Comparison of ENCODE assay signal across 8 mouse cellular contexts in the genomic region with DNA sequence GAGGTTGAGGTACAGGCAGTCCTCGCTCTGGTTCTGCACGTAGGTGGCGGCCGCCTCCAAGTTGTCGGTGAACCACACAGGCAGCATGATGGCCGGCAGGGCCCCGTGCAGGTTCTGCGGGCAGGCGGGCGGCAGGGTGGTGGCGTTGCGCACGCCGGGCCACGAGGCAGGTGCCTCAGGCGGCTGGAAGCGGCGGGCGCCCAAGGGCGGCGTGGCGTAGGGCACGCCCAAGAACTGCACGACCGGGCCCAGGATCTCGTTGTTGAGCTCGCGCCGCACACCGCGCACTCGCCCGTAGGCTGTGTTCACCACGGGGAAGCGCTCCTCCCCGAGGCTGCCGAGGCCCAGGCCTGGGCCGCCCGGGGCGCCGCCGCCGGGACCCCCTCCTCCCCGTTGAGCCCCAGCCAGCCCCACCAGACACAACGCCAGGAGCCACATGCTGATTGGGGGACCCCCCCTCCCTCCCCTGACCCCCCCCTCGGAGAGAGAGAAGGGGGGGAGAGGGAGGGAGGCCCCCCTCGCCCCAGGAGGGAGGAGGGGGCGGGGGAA. TPM values are rescaled to one million over a fixed set of nuclear protein-coding genes. Genes with fewer than 3 reads are reported as not detected.
DNase-seq lines count a peak whose midpoint lies in the region; ATAC-seq and TF ChIP-seq lines count a peak whose summit lies in the region.

No protein-coding gene starts in this region.

- peak overlapping the region; percentile 29 for H3K4me3 ChIP-seq in bone marrow, adult 2 months (replicated peaks; ENCODE audit: control insufficient read depth, low read depth, low read length)
- H3K4me3 ChIP-seq in forebrain, postnatal 0 days (ENCODE audit: low read depth, low read length) = peak overlapping the region; percentile 87
- peak overlapping the region; percentile 62 for H3K4me3 ChIP-seq in limb, embryonic 11.5 days (ENCODE audit: low read depth, low read length)
- H3K4me3 ChIP-seq in midbrain, embryonic 15.5 days = peak overlapping the region; percentile 89
- peak overlapping the region; percentile 40 for H3K4me3 ChIP-seq in thymus, adult 2 months (ENCODE audit: control insufficient read depth, insufficient read depth, low read length)

- no peaks in the 10 kb centered on the region for H3K9me3 ChIP-seq in forebrain, postnatal 0 days (ENCODE audit: low read length)
- H3K9me3 ChIP-seq in limb, embryonic 11.5 days (ENCODE audit: control insufficient read depth, low read length) = no peaks in the 10 kb centered on the region
- H3K9me3 ChIP-seq in midbrain, embryonic 15.5 days = no peaks in the 10 kb centered on the region

- intact Hi-C loops in left cerebral cortex, postnatal 14 days (cut with DNase I) = no loop called here

- H3K4me2 ChIP-seq in forebrain, postnatal 0 days (ENCODE audit: low read depth) = peak overlapping the region; percentile 95
- H3K4me2 ChIP-seq in limb, embryonic 11.5 days (ENCODE audit: low read depth, severe bottlenecking) = peak overlapping the region; percentile 85
- peak overlapping the region; percentile 96 for H3K4me2 ChIP-seq in midbrain, embryonic 15.5 days

- DNase-seq in left cerebral cortex, adult 18-20 months (ENCODE audit: low spot score in 2 of 2) = peak; percentile 25 to 51
- DNase-seq in left cerebral cortex, postnatal 14 days (ENCODE audit: low spot score in 2 of 2) = no peak
- peak; percentile 47 for DNase-seq in forebrain, postnatal 0 days
- peak; percentile 52 for DNase-seq in limb, embryonic 11.5 days (ENCODE audit: low spot score)
- DNase-seq in thymus, adult 2 months = peak; percentile 60
- DNase-seq in ovary, postnatal 14 days (ENCODE audit: low spot score) = no peak

- WGBS in bone marrow, adult 2 months = 6% methylated on average over 28 of the region's 48 CpGs
- WGBS in forebrain, postnatal 0 days = 5% methylated on average over 39 of the region's 48 CpGs
- 5% methylated on average over 44 of the region's 48 CpGs for WGBS in limb, embryonic 11.5 days
- 6% methylated on average over 47 of the region's 48 CpGs for WGBS in midbrain, embryonic 15.5 days
- WGBS in thymus, adult 2 months = 4% methylated on average over 46 of the region's 48 CpGs

- H3K36me3 ChIP-seq in forebrain, postnatal 0 days (ENCODE audit: insufficient read depth) = peaks cover 33% of the 10 kb centered on the region
- no peaks in the 10 kb centered on the region for H3K36me3 ChIP-seq in limb, embryonic 11.5 days (ENCODE audit: control insufficient read depth, insufficient read depth, low read length)
- H3K36me3 ChIP-seq in midbrain, embryonic 15.5 days (replicated peaks) = peaks cover 3% of the 10 kb centered on the region; the same call in 1 of the 2 replicates
- H3K36me3 ChIP-seq in thymus, adult 2 months (ENCODE audit: control insufficient read depth, insufficient read depth, low read length) = no peaks in the 10 kb centered on the region

- TF ChIP-seq POLR2A in bone marrow, adult 2 months (IDR thresholded peaks at IDR 0.05; ENCODE audit: borderline replicate concordance, control insufficient read depth, low read depth, low read length) = peak; percentile 28; the same call in 1 of the 2 replicates
- 0 out of 2 replicates have a peak, but pooled peaks have one; percentile 23 for TF ChIP-seq POLR2A in thymus, adult 2 months (IDR thresholded peaks at IDR 0.05; ENCODE audit: control insufficient read depth, extremely low read depth, insufficient read depth, low read length, poor library complexity)

- no peaks in the 10 kb centered on the region for H3K27me3 ChIP-seq in forebrain, postnatal 0 days (ENCODE audit: insufficient read depth, low read length)
- peaks cover 18% of the 10 kb centered on the region for H3K27me3 ChIP-seq in limb, embryonic 11.5 days (ENCODE audit: control insufficient read depth, insufficient read depth, low read length)
- H3K27me3 ChIP-seq in midbrain, embryonic 15.5 days (replicated peaks) = no peaks in the 10 kb centered on the region
- no peaks in the 10 kb centered on the region for H3K27me3 ChIP-seq in thymus, adult 2 months (ENCODE audit: control insufficient read depth, insufficient read depth, low read length)

- no peak for TF ChIP-seq CTCF in bone marrow, adult 2 months (IDR thresholded peaks at IDR 0.05; ENCODE audit: control insufficient read depth, insufficient read depth, low read length)
- no peak for TF ChIP-seq CTCF in forebrain, postnatal 0 days (IDR thresholded peaks at IDR 0.05; ENCODE audit: low read depth)
- TF ChIP-seq CTCF in thymus, adult 2 months (IDR thresholded peaks at IDR 0.05; ENCODE audit: borderline replicate concordance, control insufficient read depth, extremely low read depth, insufficient read depth, low read length, poor library complexity) = no peak

- peak overlapping the region; percentile 96 for H3K9ac ChIP-seq in forebrain, postnatal 0 days
- H3K9ac ChIP-seq in limb, embryonic 11.5 days (ENCODE audit: low read length) = peak overlapping the region; percentile 57
- peak overlapping the region; percentile 98 for H3K9ac ChIP-seq in midbrain, embryonic 15.5 days

- ATAC-seq in forebrain, postnatal 0 days = no peak
- no peak for ATAC-seq in limb, embryonic 11.5 days (ENCODE audit: insufficient number of reproducible peaks, low FRiP score, low TSS enrichment, low read depth)
- no peak for ATAC-seq in midbrain, embryonic 15.5 days (replicated peaks)

- H3K4me1 ChIP-seq in bone marrow, adult 2 months (ENCODE audit: control insufficient read depth, insufficient read depth, low read length) = peaks cover 2% of the 10 kb centered on the region
- H3K4me1 ChIP-seq in forebrain, postnatal 0 days (ENCODE audit: insufficient read depth) = peaks cover 18% of the 10 kb centered on the region
- peaks cover 24% of the 10 kb centered on the region for H3K4me1 ChIP-seq in limb, embryonic 11.5 days (ENCODE audit: control insufficient read depth, insufficient read depth, low read length)
- peaks cover 42% of the 10 kb centered on the region for H3K4me1 ChIP-seq in midbrain, embryonic 15.5 days
- peaks cover 26% of the 10 kb centered on the region for H3K4me1 ChIP-seq in thymus, adult 2 months (replicated peaks; ENCODE audit: control insufficient read depth, insufficient read depth, low read length)

- no peak overlapping the region for H3K27ac ChIP-seq in bone marrow, adult 2 months (ENCODE audit: control insufficient read depth, insufficient read depth, low read depth, low read length, poor library complexity)
- peak overlapping the region; percentile 62 for H3K27ac ChIP-seq in forebrain, postnatal 0 days (ENCODE audit: low read depth, low read length)
- H3K27ac ChIP-seq in limb, embryonic 11.5 days (replicated peaks; ENCODE audit: low read depth, low read length) = no peak overlapping the region
- peak overlapping the region; percentile 97 for H3K27ac ChIP-seq in midbrain, embryonic 15.5 days
- H3K27ac ChIP-seq in thymus, adult 2 months (ENCODE audit: control insufficient read depth, insufficient read depth, low read length) = no peak overlapping the region

RNA-seq across cellular contexts. Expression of gene Nlgn2, which starts 3.5 kb away (rescaled TPM):
- total RNA-seq in left cerebral cortex, adult 18-20 months (2021) = 100 to 1,000 TPM; 215 to 224 TPM
- 100 to 1,000 TPM; 277 to 281 TPM for total RNA-seq in left cerebral cortex, postnatal 14 days (2021)
- 5.3 and 6.0 TPM in 2 replicates for polyA plus RNA-seq in bone marrow, adult 2 months (2011; ENCODE audit: insufficient read depth, insufficient read length, low replicate concordance, missing spikeins)
- 82.2 and 104 TPM in 2 replicates for total RNA-seq in forebrain, postnatal 0 days (2014; rRNA removed)
- 13.0 and 18.2 TPM in 2 replicates for polyA plus RNA-seq in forebrain, postnatal 0 days (2015; fragmentation: Nextera tagmentation; extraction: Ambion mirVana)
- 5.8 and 6.2 TPM in 2 replicates for polyA plus RNA-seq in limb, embryonic 11.5 days (2014; fragmentation: Nextera tagmentation; extraction: Ambion mirVana)
- polyA plus RNA-seq in midbrain, embryonic 15.5 days (2015; fragmentation: Nextera tagmentation; extraction: Ambion mirVana) = 24.0 and 24.2 TPM in 2 replicates
- polyA plus RNA-seq in thymus, adult 2 months (2012; rRNA removed) = 14.4 and 15.3 TPM in 2 replicates

RNA-seq across cellular contexts. Expression of gene Tmem256, which starts 4.2 kb away (rescaled TPM):
- total RNA-seq in left cerebral cortex, adult 18-20 months (2021) = 100 to 1,000 TPM; 120 to 143 TPM
- total RNA-seq in left cerebral cortex, postnatal 14 days (2021) = 100 to 1,000 TPM; 160 to 167 TPM
- 180 and 202 TPM in 2 replicates for polyA plus RNA-seq in bone marrow, adult 2 months (2011; ENCODE audit: insufficient read depth, insufficient read length, low replicate concordance, missing spikeins)
- total RNA-seq in forebrain, postnatal 0 days (2014; rRNA removed) = 117 and 189 TPM in 2 replicates
- polyA plus RNA-seq in forebrain, postnatal 0 days (2015; fragmentation: Nextera tagmentation; extraction: Ambion mirVana) = 350 and 422 TPM in 2 replicates
- polyA plus RNA-seq in limb, embryonic 11.5 days (2014; fragmentation: Nextera tagmentation; extraction: Ambion mirVana) = 285 and 304 TPM in 2 replicates
- polyA plus RNA-seq in midbrain, embryonic 15.5 days (2015; fragmentation: Nextera tagmentation; extraction: Ambion mirVana) = 318 and 320 TPM in 2 replicates
- polyA plus RNA-seq in thymus, adult 2 months (2012; rRNA removed) = 160 and 224 TPM in 2 replicates

RNA-seq across cellular contexts. Expression of gene Spem1, which starts 12.1 kb away (rescaled TPM):
- not detected for total RNA-seq in left cerebral cortex, adult 18-20 months (2021)
- total RNA-seq in left cerebral cortex, postnatal 14 days (2021) = under 1 TPM in 1 of 2 experiments, not detected in 1; 0.32 TPM
- not detected in 2 replicates for polyA plus RNA-seq in bone marrow, adult 2 months (2011; ENCODE audit: insufficient read depth, insufficient read length, low replicate concordance, missing spikeins)
- total RNA-seq in forebrain, postnatal 0 days (2014; rRNA removed) = 0.38 and 0.62 TPM in 2 replicates
- 0.23 and 0.50 TPM in 2 replicates for polyA plus RNA-seq in forebrain, postnatal 0 days (2015; fragmentation: Nextera tagmentation; extraction: Ambion mirVana)
- polyA plus RNA-seq in limb, embryonic 11.5 days (2014; fragmentation: Nextera tagmentation; extraction: Ambion mirVana) = 0.15 and 0.18 TPM in 2 replicates
- polyA plus RNA-seq in midbrain, embryonic 15.5 days (2015; fragmentation: Nextera tagmentation; extraction: Ambion mirVana) = 0.55 and 0.65 TPM in 2 replicates
- polyA plus RNA-seq in thymus, adult 2 months (2012; rRNA removed) = 0.20 and 0.61 TPM in 2 replicates

RNA-seq across cellular contexts. Expression of gene Plscr3, which starts 12.1 kb away (rescaled TPM):
- 10 to 100 TPM; 15.6 to 17.7 TPM for total RNA-seq in left cerebral cortex, adult 18-20 months (2021)
- 10 to 100 TPM; 19.5 to 22.3 TPM for total RNA-seq in left cerebral cortex, postnatal 14 days (2021)
- 38.3 and 50.9 TPM in 2 replicates for polyA plus RNA-seq in bone marrow, adult 2 months (2011; ENCODE audit: insufficient read depth, insufficient read length, low replicate concordance, missing spikeins)
- total RNA-seq in forebrain, postnatal 0 days (2014; rRNA removed) = 26.6 and 30.6 TPM in 2 replicates
- polyA plus RNA-seq in forebrain, postnatal 0 days (2015; fragmentation: Nextera tagmentation; extraction: Ambion mirVana) = 36.2 and 38.2 TPM in 2 replicates
- polyA plus RNA-seq in limb, embryonic 11.5 days (2014; fragmentation: Nextera tagmentation; extraction: Ambion mirVana) = 115 TPM in 2 replicates
- 52.3 and 53.5 TPM in 2 replicates for polyA plus RNA-seq in midbrain, embryonic 15.5 days (2015; fragmentation: Nextera tagmentation; extraction: Ambion mirVana)
- polyA plus RNA-seq in thymus, adult 2 months (2012; rRNA removed) = 132 and 142 TPM in 2 replicates

RNA-seq across cellular contexts. Expression of gene Spem2, which starts 15.8 kb away (rescaled TPM):
- total RNA-seq in left cerebral cortex, adult 18-20 months (2021) = not detected
- not detected for total RNA-seq in left cerebral cortex, postnatal 14 days (2021)
- polyA plus RNA-seq in bone marrow, adult 2 months (2011; ENCODE audit: insufficient read depth, insufficient read length, low replicate concordance, missing spikeins) = not detected in 2 replicates
- total RNA-seq in forebrain, postnatal 0 days (2014; rRNA removed) = not detected in 2 replicates
- polyA plus RNA-seq in forebrain, postnatal 0 days (2015; fragmentation: Nextera tagmentation; extraction: Ambion mirVana) = not detected in 2 replicates
- polyA plus RNA-seq in limb, embryonic 11.5 days (2014; fragmentation: Nextera tagmentation; extraction: Ambion mirVana) = not detected in 2 replicates
- polyA plus RNA-seq in midbrain, embryonic 15.5 days (2015; fragmentation: Nextera tagmentation; extraction: Ambion mirVana) = not detected in 2 replicates
- 0.22 TPM in 1 of 2 replicates, not detected in the other for polyA plus RNA-seq in thymus, adult 2 months (2012; rRNA removed)

Comparison
In these comparisons a context has a peak if more than half of its experiments do, and no peak if none do; other contexts are left out.
1. DNase-seq: peak in left cerebral cortex, adult 18-20 months (2 of 2), forebrain, postnatal 0 days (single experiment), limb, embryonic 11.5 days (single experiment) and thymus, adult 2 months (single experiment); none in left cerebral cortex, postnatal 14 days (0 of 2) and ovary, postnatal 14 days (single experiment).
2. H3K27ac ChIP-seq: peak in forebrain, postnatal 0 days (single experiment) and midbrain, embryonic 15.5 days (single experiment); none in bone marrow, adult 2 months (single experiment), limb, embryonic 11.5 days (single experiment) and thymus, adult 2 months (single experiment).
3. H3K4me3 ChIP-seq: peak in every context shown above with its lines; median percentile 89 in midbrain, embryonic 15.5 days; 87 in forebrain, postnatal 0 days; 62 in limb, embryonic 11.5 days; 40 in thymus, adult 2 months; 29 in bone marrow, adult 2 months.
4. Peak in every context shown above with its lines, with median percentiles within 50 percentile points of each other: H3K4me2 ChIP-seq and H3K9ac ChIP-seq.